Mouse (Mus musculus) layer of hippocampus, adult 9-10 months (tissue): ENCODE results near the gene Tcf7l1.

ENCODE experiments used
- DNase-seq: peaks from one replicate; pipeline ENCODE4 v3.0.0; 2022; ENCODE audit warnings: low spot score

Tcf7l1 gene

GRCm38 (mm10) chr6:72623661-72624402 lies 165.2 kb downstream of the Tcf7l1 start:
- DNase-seq: no peak

- no peak for DNase-seq
These were observed 166.1 kb downstream of the Tcf7l1 start for GRCm38 (mm10) chr6:72622917-72623316.

GRCm38 (mm10) chr6:72620920-72621319 lies 168.1 kb downstream of the Tcf7l1 start:
- DNase-seq: no peak

GRCm38 (mm10) chr6:72619734-72620532 lies 169.1 kb downstream of the Tcf7l1 start:
- DNase-seq: no peak

- DNase-seq: peak; percentile 71
These were observed 172.3 kb downstream of the Tcf7l1 start, which contains the start of gene Tgoln1 for GRCm38 (mm10) chr6:72616643-72617288. TSS of gene Tgoln1 (minus strand) at chr6:72617000.

GRCm38 (mm10) chr6:72615561-72616375 lies 173.3 kb downstream of the Tcf7l1 start:
- no peak for DNase-seq

GRCm38 (mm10) chr6:72615151-72615550 lies 173.9 kb downstream of the Tcf7l1 start:
- DNase-seq: no peak

GRCm38 (mm10) chr6:72610261-72610660 lies 178.8 kb downstream of the Tcf7l1 start:
- no peak for DNase-seq

GRCm38 (mm10) chr6:72608662-72609184 lies 180.3 kb downstream of the Tcf7l1 start:
- no peak for DNase-seq

GRCm38 (mm10) chr6:72607676-72608075 lies 181.4 kb downstream of the Tcf7l1 start:
- no peak for DNase-seq

GRCm38 (mm10) chr6:72607060-72607459 lies 182.0 kb downstream of the Tcf7l1 start:
- no peak for DNase-seq

- DNase-seq: no peak
These were observed 185.0 kb downstream of the Tcf7l1 start for GRCm38 (mm10) chr6:72604066-72604465.

- peak; percentile 77 for DNase-seq
These were observed 187.3 kb downstream of the Tcf7l1 start for GRCm38 (mm10) chr6:72601732-72602131.

- DNase-seq: no peak
These were observed 188.3 kb downstream of the Tcf7l1 start for GRCm38 (mm10) chr6:72600771-72601170.

GRCm38 (mm10) chr6:72600216-72600615 lies 188.8 kb downstream of the Tcf7l1 start:
- no peak for DNase-seq

GRCm38 (mm10) chr6:72598791-72599557 lies 190.1 kb downstream of the Tcf7l1 start:
- no peak for DNase-seq

- DNase-seq: peak; percentile 96
These were observed 190.9 kb downstream of the Tcf7l1 start, which contains the start of the genes Elmod3 and Retsat for GRCm38 (mm10) chr6:72597956-72598753. TSS of gene Elmod3 (minus strand) at chr6:72598413. TSS of gene Retsat (plus strand) at chr6:72598475.

GRCm38 (mm10) chr6:72597083-72597874 lies 191.8 kb downstream of the Tcf7l1 start:
- no peak for DNase-seq

GRCm38 (mm10) chr6:72593914-72594313 lies 195.1 kb downstream of the Tcf7l1 start:
- no peak for DNase-seq
